Mouse (Mus musculus) cerebellum, adult 2 months (tissue): ENCODE data around the gene Pik3r1. TPM values are rescaled to one million over a fixed set of nuclear protein-coding genes. Genes with fewer than 3 reads are reported as not detected.

Source experiments
- DNase-seq, 2 experiments: peaks; one replicate each; pipeline ENCODE4 v3.0.0; 2021
- H3K27ac ChIP-seq: fragments of 200-500 bp; 2 replicates; pipeline ENCODE4 v1.5.1; 2012; ENCODE audit warnings: low read length, control low read depth, inconsistent platforms; ENCODE audit not compliant: insufficient read depth
- H3K27me3 ChIP-seq: fragments of 200-500 bp; 2 replicates; pipeline ENCODE4 v1.6.1; 2012; ENCODE audit warnings: inconsistent platforms, mild to moderate bottlenecking, low read length, moderate library complexity; ENCODE audit not compliant: control insufficient read depth, insufficient read depth
- H3K4me1 ChIP-seq: fragments of 200-500 bp; 2 replicates; pipeline ENCODE4 v1.6.1; 2011; ENCODE audit warnings: low read length; ENCODE audit not compliant: control insufficient read depth, insufficient read depth
- H3K4me3 ChIP-seq: fragments of 200-500 bp; replicated peaks from 2 replicates; pipeline ENCODE3; 2011; ENCODE audit warnings: mild to moderate bottlenecking, low read depth, low read length, control low read depth; ENCODE audit not compliant: insufficient read depth
- CTCF ChIP-seq: fragments of 200-500 bp; IDR thresholded peaks from 2 replicates; pipeline ENCODE4 v1.5.1; 2011; ENCODE audit warnings: low read depth, mild to moderate bottlenecking, control low read depth, low read length, moderate library complexity, borderline replicate concordance; ENCODE audit not compliant: insufficient read depth
- POLR2A ChIP-seq: fragments of 200-500 bp; IDR thresholded peaks from 2 replicates; pipeline ENCODE4 v1.6.1; 2011; ENCODE audit warnings: low read length, control low read depth, borderline replicate concordance; ENCODE audit not compliant: insufficient read depth
- WGBS: fragments of 180-500 bp; shearing (Covaris S2); methylation state at CpG from one replicate; pipeline ENCODE4 v1.1.7; 2018; 5-methylcytosine and 5-hydroxymethylcytosine counted together
- polyA plus RNA-seq: library from polyadenylated mRNA; depleted of rRNA; stranded (reverse); fragments of >200 nt; gene quantifications from 2 replicates; pipeline ENCODE4 v1.2.3, GENCODE M21; 2012

Pik3r1 gene
- polyA plus RNA-seq, 1 experiment, result 44.9 TPM

DNA sequence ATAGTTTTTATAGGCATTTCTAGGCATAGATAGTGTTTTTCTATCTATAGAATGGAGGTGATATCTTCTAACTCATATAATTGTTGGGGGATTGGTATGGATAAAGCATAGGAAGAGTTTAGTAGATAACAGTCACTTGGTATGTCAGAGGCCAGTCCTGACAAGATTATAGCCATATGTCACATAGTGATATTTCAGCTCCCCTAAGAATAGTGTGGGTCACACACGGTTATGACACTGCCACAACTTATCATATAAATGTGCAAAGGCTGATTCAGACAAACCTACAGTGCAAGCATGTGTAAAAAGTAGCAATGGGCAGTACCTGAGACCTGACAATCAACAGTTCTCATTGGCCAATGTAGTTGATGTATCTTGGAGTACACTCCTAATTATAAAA, 89.0 kb downstream of the Pik3r1 start:
- TF ChIP-seq POLR2A (no peak), CTCF (no peak)
- Histone ChIP-seq H3K27ac (no peak overlapping the region), H3K27me3 (no peaks in the 10 kb centered on the region), H3K4me3 (no peak overlapping the region), H3K4me1 (no peaks in the 10 kb centered on the region)
- DNase-seq, result no peak
- 91% methylated on average over 1 of the region's 1 CpGs for WGBS

DNA sequence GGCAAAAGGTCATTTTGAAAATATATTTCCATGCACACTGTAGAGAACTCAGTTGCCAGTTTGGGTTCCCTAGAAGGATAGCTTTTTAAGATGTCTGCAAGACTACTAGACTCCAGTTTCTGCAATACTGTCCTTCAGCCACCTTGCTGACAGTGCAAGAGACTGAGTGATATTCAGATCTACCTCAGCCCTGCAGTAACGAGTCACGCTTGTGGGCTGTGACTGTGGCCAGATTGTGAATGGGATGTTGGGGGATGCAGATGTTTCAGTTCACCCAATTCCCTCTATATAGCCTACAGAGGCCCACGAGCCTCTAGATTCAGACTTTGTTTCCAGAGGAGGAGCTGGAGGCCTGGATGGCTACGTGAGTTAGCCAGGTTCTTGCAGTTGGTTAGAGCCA, 90.0 kb downstream of the Pik3r1 start:
- Histone ChIP-seq H3K4me1 (no peaks in the 10 kb centered on the region), H3K27me3 (no peaks in the 10 kb centered on the region), H3K4me3 (no peak overlapping the region), H3K27ac (no peak overlapping the region)
- 88% methylated on average over 4 of the region's 4 CpGs for WGBS
- TF ChIP-seq CTCF (no peak), POLR2A (no peak)
- no peak for DNase-seq

DNA sequence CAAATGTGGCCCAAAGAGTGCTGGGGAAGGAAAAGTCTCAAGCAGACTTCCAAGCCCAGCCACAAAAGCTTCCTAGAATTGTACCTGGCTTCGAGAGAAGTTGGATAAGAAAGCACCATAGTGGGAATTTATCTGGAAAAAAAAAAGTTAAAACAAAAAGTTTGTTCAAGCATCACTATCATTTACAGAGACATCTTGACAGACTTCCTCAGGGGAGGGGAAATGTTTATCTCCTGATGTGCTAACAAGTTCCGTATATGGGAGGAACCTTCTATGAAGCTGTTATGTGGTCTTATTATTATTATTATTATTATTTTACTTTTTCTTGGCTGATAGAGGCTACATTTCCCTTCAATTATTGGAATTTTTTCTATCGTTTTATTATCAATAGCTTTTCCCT, 94.1 kb downstream of the Pik3r1 start:
- no peak for TF ChIP-seq POLR2A
- no peak for TF ChIP-seq CTCF
- Histone ChIP-seq H3K4me1 (no peaks in the 10 kb centered on the region), H3K4me3 (no peak overlapping the region), H3K27me3 (no peaks in the 10 kb centered on the region), H3K27ac (no peak overlapping the region)
- WGBS, result 89% methylated on average over 3 of the region's 3 CpGs
- DNase-seq, result no peak

DNA sequence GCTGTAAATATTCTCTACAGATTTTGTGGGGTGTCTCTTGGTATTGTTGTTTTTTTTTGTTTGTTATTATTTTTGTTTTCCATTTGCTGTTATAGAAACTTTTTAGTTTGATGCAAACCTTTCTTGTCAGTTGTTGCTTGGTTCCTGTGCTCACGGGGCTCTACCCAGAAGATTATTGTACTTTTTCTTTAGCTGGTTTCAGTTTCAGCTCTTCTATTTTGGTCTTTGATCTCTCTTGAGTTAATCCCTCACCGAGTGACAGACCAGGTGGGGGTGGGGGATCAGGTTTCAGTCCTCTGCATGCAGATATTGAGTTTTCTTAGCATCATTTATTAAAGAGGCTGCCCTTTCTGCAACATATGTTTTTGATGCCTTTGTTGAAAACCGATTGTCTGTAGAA, 99.2 kb downstream of the Pik3r1 start:
- 49% methylated on average over 3 of the region's 3 CpGs for WGBS
- TF ChIP-seq POLR2A, result no peak
- TF ChIP-seq CTCF, result no peak
- DNase-seq, result no peak

DNA sequence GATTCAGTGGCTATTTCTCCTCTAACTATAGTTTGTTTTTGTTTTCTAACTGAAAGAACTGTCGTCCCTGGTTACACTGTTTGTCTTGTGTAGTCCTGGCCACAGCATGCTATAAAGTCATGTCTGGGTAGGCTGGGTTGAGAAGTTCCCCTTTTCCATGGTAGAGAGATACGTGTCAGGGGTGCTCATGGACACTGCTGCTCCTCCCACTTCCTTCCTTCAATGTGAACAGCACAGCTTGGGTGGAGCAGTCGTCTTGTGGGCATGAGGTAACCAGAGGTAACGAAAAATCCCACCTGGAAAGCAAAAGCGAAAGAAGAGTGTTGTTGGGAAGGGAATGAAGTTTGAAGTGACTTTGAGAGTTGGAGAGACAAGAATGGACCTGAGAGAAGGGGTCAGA, 104.0 kb downstream of the Pik3r1 start:
- TF ChIP-seq POLR2A (no peak), CTCF (no peak)
- H3K27me3 ChIP-seq, result no peaks in the 10 kb centered on the region
- H3K4me3 ChIP-seq, result no peak overlapping the region
- no peak overlapping the region for H3K27ac ChIP-seq
- DNase-seq, result no peak
- WGBS, result 82% methylated on average over 5 of the region's 5 CpGs
- no peaks in the 10 kb centered on the region for H3K4me1 ChIP-seq

More for the DNA sequence above, 99.2 kb downstream of the Pik3r1 start:
- Histone ChIP-seq H3K27ac (no peak overlapping the region), H3K4me1 (no peaks in the 10 kb centered on the region), H3K4me3 (no peak overlapping the region), H3K27me3 (no peaks in the 10 kb centered on the region)

DNA sequence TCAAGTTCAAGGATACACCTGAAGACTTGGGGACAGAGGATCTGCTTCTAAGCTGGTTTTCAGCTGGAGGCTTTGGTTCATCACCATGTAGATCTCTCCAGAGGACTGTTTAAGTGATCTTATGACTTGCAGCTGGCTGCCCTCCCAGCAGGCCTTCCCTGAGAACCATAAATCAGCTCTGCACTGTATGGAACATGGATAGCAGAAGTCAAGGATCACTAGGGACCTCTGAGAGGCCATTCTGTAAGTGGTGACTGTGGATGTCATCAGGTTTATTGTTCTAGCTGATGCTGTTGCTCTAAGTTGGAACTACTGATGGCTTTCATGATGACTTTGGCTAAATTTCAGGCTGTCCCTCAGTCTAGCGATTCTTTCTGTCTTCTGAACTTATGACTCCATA, 105.1 kb downstream of the Pik3r1 start:
- H3K4me1 ChIP-seq, result no peaks in the 10 kb centered on the region
- H3K27ac ChIP-seq, result no peak overlapping the region
- no peak overlapping the region for H3K4me3 ChIP-seq
- 88% methylated on average over 1 of the region's 1 CpGs for WGBS
- H3K27me3 ChIP-seq, result no peaks in the 10 kb centered on the region
- DNase-seq, result no peak
- TF ChIP-seq POLR2A, result no peak
- no peak for TF ChIP-seq CTCF

DNA sequence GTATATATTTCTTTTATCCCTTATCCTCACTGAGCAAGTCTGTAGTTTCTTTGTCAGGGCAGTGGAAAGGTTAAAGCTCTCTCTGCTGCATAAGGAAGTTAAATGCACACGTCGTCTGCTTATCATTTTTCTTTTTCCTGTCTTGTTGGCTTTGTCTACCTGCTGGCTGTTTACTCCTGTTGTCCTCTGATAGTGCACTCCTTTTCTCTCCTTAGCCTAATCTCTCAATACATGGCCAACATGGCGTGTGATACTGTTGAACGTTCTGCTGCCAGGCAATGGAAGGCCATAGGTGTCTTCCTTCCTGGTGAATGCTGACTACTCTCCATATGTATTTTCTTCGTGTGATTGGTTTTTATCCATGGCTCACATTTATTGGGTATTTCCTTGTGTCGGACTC, 106.5 kb downstream of the Pik3r1 start:
- Histone ChIP-seq H3K27ac (no peak overlapping the region), H3K4me1 (no peaks in the 10 kb centered on the region), H3K4me3 (no peak overlapping the region), H3K27me3 (no peaks in the 10 kb centered on the region)
- 96% methylated on average over 6 of the region's 6 CpGs for WGBS
- no peak for DNase-seq
- TF ChIP-seq POLR2A (no peak), CTCF (no peak)

DNA sequence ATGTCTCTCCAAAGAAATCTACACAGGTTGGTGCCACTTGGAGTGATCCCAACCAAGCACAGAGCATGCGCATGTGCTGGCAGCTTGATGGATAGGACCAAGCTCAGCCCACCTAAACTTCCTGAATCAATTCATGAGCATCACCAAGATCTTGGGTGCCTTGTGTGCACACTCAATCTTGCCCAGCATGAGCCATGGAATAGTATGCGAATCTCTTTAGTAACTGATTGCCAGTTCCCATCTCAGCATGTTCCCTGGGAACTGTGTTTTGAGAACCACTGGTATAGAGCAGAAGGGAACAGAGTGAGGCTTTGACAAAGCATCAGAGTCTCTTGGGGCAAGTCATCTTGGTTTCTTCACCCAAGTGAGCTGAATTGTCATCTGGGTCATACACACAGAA, 107.8 kb downstream of the Pik3r1 start:
- no peak for DNase-seq
- no peak overlapping the region for H3K27ac ChIP-seq
- no peaks in the 10 kb centered on the region for H3K4me1 ChIP-seq
- no peak for TF ChIP-seq POLR2A
- TF ChIP-seq CTCF, result no peak
- no peak overlapping the region for H3K4me3 ChIP-seq
- no peaks in the 10 kb centered on the region for H3K27me3 ChIP-seq
- WGBS, result 89% methylated on average over 2 of the region's 2 CpGs
